Mouse (Mus musculus) layer of hippocampus, adult 2 months (tissue): ENCODE measurements around the gene Slc9a6. TPM values are rescaled to one million over a fixed set of nuclear protein-coding genes. Genes with fewer than 3 reads are reported as not detected.
A peak's percentile ranks its signal among the peaks of the same experiment; 100 is the strongest.

ENCODE experiments used
- DNase-seq, 2 experiments: peaks; one replicate each; pipeline ENCODE4 v3.0.0; 2022; ENCODE audit warnings: low spot score in 2 of 2
- H3K27ac ChIP-seq: fragments of 200-600 bp; 2 replicates; pipeline ENCODE4 v1.8.1; 2022
- H3K4me3 ChIP-seq: fragments of 200-600 bp; 2 replicates; pipeline ENCODE4 v1.8.1; 2022; ENCODE audit warnings: mild to moderate bottlenecking
- CTCF ChIP-seq: fragments of 200-600 bp; conservative IDR thresholded peaks from 2 replicates; pipeline ENCODE4 v1.8.1; 2022; ENCODE audit warnings: antibody characterized with exemption, mild to moderate bottlenecking, moderate library complexity
- total RNA-seq, 2 experiments: library from RNA; stranded (reverse); gene quantifications; 2 replicates each; pipeline ENCODE4 v1.2.3; 2021

Slc9a6 gene
- total RNA-seq, 2 experiments from 2014 or later: 99.8 to 103 TPM

DNA sequence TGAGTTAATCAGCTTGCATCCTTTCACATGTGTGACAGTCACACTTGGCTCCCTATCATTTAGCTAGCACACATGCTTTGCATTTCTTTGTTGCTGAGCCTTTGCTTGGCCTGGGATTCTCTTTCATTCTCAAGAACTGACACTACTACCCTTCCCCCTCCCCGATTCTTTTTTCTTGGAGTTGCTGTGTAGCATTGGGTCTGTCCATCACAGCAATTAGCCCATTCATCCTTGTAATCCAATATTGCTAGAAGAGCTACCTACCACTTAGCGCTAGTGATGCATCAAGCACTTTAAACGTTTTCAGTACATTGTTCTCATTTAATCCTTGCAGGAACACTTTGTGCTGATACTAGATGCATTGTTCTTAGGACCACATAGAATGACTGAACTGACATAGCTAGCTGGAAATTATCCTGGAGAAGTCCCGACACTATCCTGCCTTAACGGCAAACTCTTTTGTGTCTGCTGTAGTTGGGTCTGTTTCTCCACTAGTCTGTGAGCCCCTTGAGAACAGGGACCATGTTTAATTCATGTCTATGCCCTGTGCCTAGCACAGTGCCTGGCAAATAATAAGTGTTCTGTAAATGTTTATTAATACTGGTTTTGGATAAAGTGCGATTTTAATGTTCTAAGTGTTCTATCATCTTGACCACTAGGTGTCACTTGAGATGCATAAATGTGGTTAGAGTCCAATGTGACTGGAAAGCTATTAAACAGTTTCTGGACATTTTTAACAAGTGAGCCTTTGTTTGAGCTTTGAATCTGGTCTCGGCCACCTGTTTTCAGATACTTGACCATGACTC is 40.2 kb downstream of the Slc9a6 start:
- peak in 1 of 2 experiments; percentile 1 for DNase-seq
- H3K4me3 ChIP-seq: no peak overlapping the region
- H3K27ac ChIP-seq: no peak overlapping the region
- TF ChIP-seq CTCF: peak; percentile 80

- no peak for TF ChIP-seq CTCF
- Histone ChIP-seq H3K4me3 (no peak overlapping the region), H3K27ac (no peak overlapping the region)
- no peak for DNase-seq
These were observed 40.7 kb downstream of the Slc9a6 start for GRCm38 (mm10) chrX:56650355-56650652.

- no peak for TF ChIP-seq CTCF
- Histone ChIP-seq H3K4me3 (no peak overlapping the region), H3K27ac (no peak overlapping the region)
- no peak for DNase-seq
These were observed 41.3 kb downstream of the Slc9a6 start for GRCm38 (mm10) chrX:56650885-56651284.

GRCm38 (mm10) chrX:56651738-56652137 is 42.2 kb downstream of the Slc9a6 start:
- Histone ChIP-seq H3K4me3 (no peak overlapping the region), H3K27ac (no peak overlapping the region)
- TF ChIP-seq CTCF: no peak
- no peak for DNase-seq

GRCm38 (mm10) chrX:56655686-56656085 is 46.1 kb downstream of the Slc9a6 start:
- no peak for TF ChIP-seq CTCF
- no peak overlapping the region for H3K27ac ChIP-seq
- DNase-seq: no peak
- no peak overlapping the region for H3K4me3 ChIP-seq

DNA sequence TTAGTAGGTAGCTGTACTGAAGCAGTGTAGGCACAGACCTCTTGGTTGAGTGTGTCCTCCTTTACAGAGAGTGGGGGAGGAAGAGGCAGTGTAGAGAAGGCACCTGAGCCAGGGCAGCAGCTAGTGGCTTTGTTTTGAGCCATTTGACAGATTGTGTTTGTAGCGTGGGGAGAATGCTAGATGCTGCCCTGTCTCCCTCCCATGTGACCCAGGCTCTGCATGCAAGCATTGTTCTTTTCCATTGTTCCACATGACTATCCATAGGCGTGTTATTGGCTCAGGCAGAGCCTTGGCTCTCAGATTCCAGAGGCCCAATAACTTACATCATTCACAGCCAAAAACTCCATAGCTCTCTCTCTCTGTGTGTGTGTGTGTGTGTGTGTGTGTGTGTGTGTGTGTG is 49.7 kb downstream of the Slc9a6 start:
- peak overlapping the region; percentile 46; the same call in 1 of the 2 replicates for H3K27ac ChIP-seq
- no peak for TF ChIP-seq CTCF
- H3K4me3 ChIP-seq: no peak overlapping the region
- no peak for DNase-seq

DNA sequence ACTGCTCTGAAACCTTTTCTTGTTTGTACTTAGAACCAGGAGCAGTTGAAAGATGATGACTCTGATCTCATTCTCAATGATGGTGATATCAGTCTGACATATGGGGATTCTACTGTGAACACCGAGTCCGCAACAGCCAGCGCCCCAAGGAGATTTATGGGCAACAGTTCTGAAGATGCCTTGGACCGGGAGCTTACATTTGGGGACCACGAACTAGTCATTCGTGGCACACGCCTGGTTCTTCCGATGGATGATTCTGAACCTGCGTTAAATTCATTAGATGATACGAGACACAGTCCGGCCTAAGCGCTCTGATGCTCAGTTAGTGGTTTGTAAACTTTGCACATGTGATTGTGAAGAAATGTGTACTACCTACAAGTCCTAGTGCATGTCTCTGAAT is 51.6 kb downstream of the Slc9a6 start:
- TF ChIP-seq CTCF: no peak
- no peak for DNase-seq
- Histone ChIP-seq H3K27ac (no peak overlapping the region), H3K4me3 (no peak overlapping the region)

DNA sequence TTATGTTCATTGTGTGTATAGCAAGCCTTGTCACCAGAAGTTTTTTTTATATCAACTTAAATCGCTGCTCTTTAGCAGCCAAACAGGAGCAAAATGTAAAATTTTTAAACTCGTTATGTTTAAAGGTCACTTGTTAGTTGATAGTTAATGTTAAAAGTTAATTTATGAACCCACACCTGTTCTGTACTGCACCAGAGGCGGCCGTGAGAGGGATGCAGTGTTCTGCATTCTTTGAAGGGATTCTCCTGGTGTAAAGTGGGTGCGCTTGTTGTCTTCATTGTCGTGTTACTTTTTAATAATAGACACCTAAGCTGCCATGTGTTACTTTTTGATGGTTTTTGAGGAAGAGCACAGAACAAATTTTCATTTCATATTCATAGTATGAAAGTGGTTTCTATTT is 52.8 kb downstream of the Slc9a6 start:
- DNase-seq: no peak
- no peak for TF ChIP-seq CTCF
- Histone ChIP-seq H3K27ac (no peak overlapping the region), H3K4me3 (no peak overlapping the region)

- Histone ChIP-seq H3K4me3 (no peak overlapping the region), H3K27ac (no peak overlapping the region)
- no peak for TF ChIP-seq CTCF
- no peak for DNase-seq
These were observed 53.8 kb downstream of the Slc9a6 start for GRCm38 (mm10) chrX:56663377-56663776.

GRCm38 (mm10) chrX:56665226-56665973 is 55.8 kb downstream of the Slc9a6 start:
- no peak for DNase-seq
- TF ChIP-seq CTCF: no peak
- Histone ChIP-seq H3K4me3 (no peak overlapping the region), H3K27ac (no peak overlapping the region)

- no peak for TF ChIP-seq CTCF
- peak in 1 of 2 experiments; percentile 3 for DNase-seq
- Histone ChIP-seq H3K4me3 (no peak overlapping the region), H3K27ac (no peak overlapping the region)
These were observed 57.7 kb downstream of the Slc9a6 start for GRCm38 (mm10) chrX:56667296-56667695.

- no peak for TF ChIP-seq CTCF
- H3K27ac ChIP-seq: no peak overlapping the region
- no peak for DNase-seq
- H3K4me3 ChIP-seq: no peak overlapping the region
These were observed 58.5 kb downstream of the Slc9a6 start for GRCm38 (mm10) chrX:56668051-56668450.

DNA sequence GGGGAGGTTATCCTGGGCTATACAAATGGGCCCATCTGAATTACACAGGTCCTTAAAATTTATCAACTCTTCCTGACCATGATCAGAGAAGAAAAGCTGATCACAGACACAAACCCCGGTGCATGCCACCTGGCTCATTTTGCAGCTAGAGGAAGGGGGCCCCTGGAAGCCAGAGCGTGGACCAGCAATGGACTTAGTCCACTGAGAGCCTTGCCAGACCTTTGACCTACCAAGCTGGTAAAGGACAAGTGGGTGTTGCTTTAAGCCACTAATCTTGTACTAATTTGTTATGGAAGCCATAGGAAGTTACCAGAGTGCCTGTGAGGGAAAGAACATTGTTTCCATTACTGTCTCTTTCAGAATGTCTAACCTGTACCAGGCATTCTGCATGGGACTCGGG is 58.9 kb downstream of the Slc9a6 start:
- TF ChIP-seq CTCF: no peak
- no peak overlapping the region for H3K27ac ChIP-seq
- no peak overlapping the region for H3K4me3 ChIP-seq
- DNase-seq: no peak

GRCm38 (mm10) chrX:56675556-56675955 is 66.0 kb downstream of the Slc9a6 start:
- Histone ChIP-seq H3K4me3 (no peak overlapping the region), H3K27ac (no peak overlapping the region)
- no peak for DNase-seq
- TF ChIP-seq CTCF: no peak
